Mouse (Mus musculus) small intestine, adult 2 months (tissue): ENCODE measurements around the gene Gspt1. TPM values are rescaled to one million over a fixed set of nuclear protein-coding genes. Genes with fewer than 3 reads are reported as not detected.
"Not testable (repeated sequence)": the region's sequence is repeated elsewhere in the genome, so short reads cannot be mapped to it uniquely, and the experiment has no call there.

ENCODE experiments used
- H3K27ac ChIP-seq: fragments of 200-500 bp; 2 replicates; pipeline ENCODE4 v1.5.1; 2012; ENCODE audit warnings: low read depth, low read length, control low read depth, inconsistent platforms; ENCODE audit not compliant: insufficient read depth
- H3K27me3 ChIP-seq: fragments of 200-500 bp; 2 replicates; pipeline ENCODE4 v1.6.1; 2012; ENCODE audit warnings: mild to moderate bottlenecking, moderate library complexity, low read length, inconsistent platforms; ENCODE audit not compliant: control insufficient read depth, insufficient read depth
- H3K36me3 ChIP-seq: fragments of 200-500 bp; 2 replicates; pipeline ENCODE4 v1.6.1; 2012; ENCODE audit warnings: mild to moderate bottlenecking, low read length, control low read depth, inconsistent platforms; ENCODE audit not compliant: control insufficient read depth, insufficient read depth
- H3K4me1 ChIP-seq: fragments of 200-500 bp; 2 replicates; pipeline ENCODE4 v1.6.1; 2012; ENCODE audit warnings: low read length, inconsistent platforms, mixed read lengths; ENCODE audit not compliant: control insufficient read depth, insufficient read depth, insufficient read length
- H3K4me3 ChIP-seq: fragments of 200-500 bp; 2 replicates; pipeline ENCODE4 v1.5.1; 2012; ENCODE audit warnings: low read depth, mild to moderate bottlenecking, control low read depth, inconsistent platforms, low read length, moderate library complexity
- CTCF ChIP-seq: fragments of 200-500 bp; IDR thresholded peaks from 2 replicates; pipeline ENCODE4 v1.5.1; 2012; ENCODE audit warnings: low read depth, mild to moderate bottlenecking, control low read depth, inconsistent platforms, low read length, moderate library complexity, mixed read lengths; ENCODE audit not compliant: insufficient replicate concordance, insufficient read length; ENCODE audit errors: extremely low read depth
- POLR2A ChIP-seq: fragments of 200-500 bp; IDR thresholded peaks from 2 replicates; pipeline ENCODE4 v1.6.1; 2012; ENCODE audit warnings: low read depth, mild to moderate bottlenecking, control low read depth, inconsistent platforms, low read length, moderate library complexity
- WGBS: fragments of 180-500 bp; shearing (Covaris S2); methylation state at CpG from one replicate; pipeline ENCODE4 v1.1.7; 2018; 5-methylcytosine and 5-hydroxymethylcytosine counted together
- polyA plus RNA-seq: library from polyadenylated mRNA; depleted of rRNA; stranded (reverse); fragments of >200 nt; gene quantifications from 2 replicates; pipeline ENCODE4 v1.2.3, GENCODE M21; 2012; rRNA removed

The Gspt1 gene
- polyA plus RNA-seq, result 25.4 and 36.0 TPM in 2 replicates

GRCm38 (mm10) chr16:11253898-11254722 is at the start of gene Gspt1:
Gene Gspt1, minus strand, starts transcription at chr16:11254325.
- Histone ChIP-seq H3K4me1 (0 out of 2 replicates have a peak, but pooled peaks cover 2% of the 10 kb centered on the region), H3K36me3 (no peaks in the 10 kb centered on the region), H3K27me3 (no peaks in the 10 kb centered on the region), H3K4me3 (peak within 1 kb of the TSS; percentile 85), H3K27ac (peak within 1 kb of the TSS; percentile 78)
- no peak for TF ChIP-seq CTCF
- peak; percentile 89 for TF ChIP-seq POLR2A
- under 1% methylated on average over 76 of the region's 76 CpGs for WGBS

- TF ChIP-seq CTCF, result no peak
- no peak for TF ChIP-seq POLR2A
- no peak overlapping the region for H3K27ac ChIP-seq
- H3K4me3 ChIP-seq, result no peak overlapping the region
- H3K36me3 ChIP-seq, result no peaks in the 10 kb centered on the region
- H3K27me3 ChIP-seq, result no peaks in the 10 kb centered on the region
- no peaks in the 10 kb centered on the region for H3K4me1 ChIP-seq
Observed at GRCm38 (mm10) chr16:11303741-11304140, 49.6 kb upstream of the Gspt1 start.

DNA sequence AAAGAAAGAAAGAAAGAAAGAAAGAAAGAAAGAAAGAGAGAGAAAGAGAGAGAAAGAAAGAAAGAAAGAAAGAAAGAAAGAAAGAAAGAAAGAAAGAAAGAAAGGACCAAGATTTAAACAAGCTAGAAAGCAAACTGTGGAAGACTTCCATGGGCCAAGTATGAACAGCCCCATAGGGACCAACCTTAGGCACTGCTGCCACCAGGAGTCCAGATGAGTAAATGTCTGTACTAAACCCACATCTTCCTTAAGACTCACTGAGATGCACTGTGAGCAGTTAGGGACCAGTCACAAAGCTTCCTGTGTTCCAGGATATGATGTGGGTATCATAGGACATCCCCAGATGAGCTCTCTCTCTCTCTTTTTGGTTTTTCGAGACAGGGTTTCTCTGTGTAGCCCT is 43.6 kb upstream of the Gspt1 start:
- 79% methylated on average over 1 of the region's 1 CpGs for WGBS
- not testable (repeated sequence) for H3K27ac ChIP-seq, H3K4me1 ChIP-seq

GRCm38 (mm10) chr16:11295583-11295982 is 41.5 kb upstream of the Gspt1 start:
- H3K27me3 ChIP-seq, H3K27ac ChIP-seq, H3K36me3 ChIP-seq, H3K4me3 ChIP-seq, H3K4me1 ChIP-seq: not testable (repeated sequence)
- 89% methylated on average over 4 of the region's 4 CpGs for WGBS

More for the DNA sequence above, 43.6 kb upstream of the Gspt1 start:
- H3K36me3 ChIP-seq, H3K4me3 ChIP-seq, H3K27me3 ChIP-seq: not testable (repeated sequence)

- not testable (repeated sequence) for H3K27ac ChIP-seq, H3K4me1 ChIP-seq, H3K36me3 ChIP-seq, H3K27me3 ChIP-seq, H3K4me3 ChIP-seq
- WGBS, result 90% methylated on average over 8 of the region's 8 CpGs
Observed at GRCm38 (mm10) chr16:11288873-11289272, 34.7 kb upstream of the Gspt1 start.

GRCm38 (mm10) chr16:11285949-11286348 is 31.8 kb upstream of the Gspt1 start:
- H3K27ac ChIP-seq, result no peak overlapping the region
- no peak overlapping the region for H3K4me3 ChIP-seq
- no peaks in the 10 kb centered on the region for H3K4me1 ChIP-seq
- TF ChIP-seq POLR2A, result no peak
- no peak for TF ChIP-seq CTCF
- WGBS, result 65% methylated on average over 2 of the region's 2 CpGs
- no peaks in the 10 kb centered on the region for H3K27me3 ChIP-seq
- H3K36me3 ChIP-seq, result no peaks in the 10 kb centered on the region

- Histone ChIP-seq H3K27me3 (no peaks in the 10 kb centered on the region), H3K4me1 (no peaks in the 10 kb centered on the region), H3K4me3 (no peak overlapping the region), H3K27ac (no peak overlapping the region), H3K36me3 (no peaks in the 10 kb centered on the region)
- TF ChIP-seq CTCF (no peak), POLR2A (no peak)
- 73% methylated on average over 2 of the region's 2 CpGs for WGBS
Observed at GRCm38 (mm10) chr16:11284881-11285280, 30.8 kb upstream of the Gspt1 start.
